Mouse (Mus musculus): Measurements from ENCODE around the gene Ppp2r5d.

DNA sequence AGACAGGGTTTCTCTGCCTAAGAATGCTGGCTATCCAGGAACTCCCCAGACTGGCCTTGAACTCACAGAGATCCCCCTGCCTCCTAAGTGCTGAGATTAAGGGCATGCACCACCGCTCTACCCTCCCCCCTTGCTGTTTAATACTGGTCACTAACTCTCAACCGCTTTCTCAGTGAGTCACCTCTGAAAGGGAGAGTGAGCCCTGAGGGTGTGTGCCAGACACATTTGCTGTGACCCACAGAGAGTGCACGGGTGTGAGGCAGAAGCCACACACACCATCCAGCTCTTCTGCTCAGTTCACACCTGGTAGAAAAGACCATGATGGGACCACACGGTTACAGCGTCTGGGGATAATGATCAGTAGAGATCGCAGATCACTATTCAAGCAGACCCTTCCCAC, 6.4 kb downstream of the Ppp2r5d start:
- no peak for TF ChIP-seq HCFC1 (IDR thresholded peaks at IDR 0.05; ENCODE audit: borderline replicate concordance, insufficient read depth, low read length)
- no peak for TF ChIP-seq ZNF384 (IDR thresholded peaks at IDR 0.05; ENCODE audit: low read depth, low read length)

Data from ES-E14 (cell line).